Mouse (Mus musculus) hindbrain, embryonic 10.5 days (tissue): ENCODE data around the gene Tmem213. TPM values are rescaled to one million over a fixed set of nuclear protein-coding genes. Genes with fewer than 3 reads are reported as not detected.

Experiments used
- polyA plus RNA-seq: library from polyadenylated mRNA; unstranded; fragments of >200 nt; fragmentation: Nextera tagmentation; extraction: Ambion mirVana; gene quantifications from 2 replicates; pipeline ENCODE4 v1.2.1, GENCODE M21; 2016

Tmem213 gene
- polyA plus RNA-seq, 1 experiment from 2014 or later = not detected

Other genes starting within 250 kb of the Tmem213 start
- gene Trim24, start 238.4 kb upstream of the Tmem213 start, polyA plus RNA-seq = 19.3 and 22.5 TPM in 2 replicates
- 3.9 and 4.9 TPM in 2 replicates for gene Svopl, start 62.3 kb upstream of the Tmem213 start, polyA plus RNA-seq
- not detected in 2 replicates for gene Atp6v0a4, start 15.3 kb downstream of the Tmem213 start, polyA plus RNA-seq
- 6.9 and 8.4 TPM in 2 replicates for gene D630045J12Rik, start 144.8 kb downstream of the Tmem213 start, polyA plus RNA-seq
- gene Zc3hav1l, start 190.0 kb downstream of the Tmem213 start, polyA plus RNA-seq = 13.0 and 15.2 TPM in 2 replicates
- 2.2 and 2.4 TPM in 2 replicates for gene Zc3hav1, start 245.3 kb downstream of the Tmem213 start, polyA plus RNA-seq